16 mouse cellular contexts compared by ENCODE assay signal in the genomic region with DNA sequence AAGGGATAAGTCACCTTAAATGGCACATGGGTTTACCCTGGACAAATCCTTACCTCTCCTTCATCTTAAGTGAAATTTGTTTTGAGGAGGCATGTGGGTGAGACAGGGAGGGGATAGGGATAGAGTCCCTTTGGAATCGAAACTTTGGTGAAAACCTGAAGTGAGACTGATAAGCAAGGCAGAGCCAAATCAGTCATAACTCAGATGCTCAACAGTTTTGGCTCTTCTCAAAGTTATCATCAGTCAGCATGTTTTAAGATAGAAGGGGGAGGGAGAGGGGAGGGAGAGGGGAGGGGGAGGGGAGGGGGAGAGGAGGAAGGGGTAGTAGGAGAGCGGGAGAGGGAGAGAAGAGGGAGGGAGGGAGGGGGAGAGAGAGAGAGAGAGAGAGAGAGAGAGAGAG.
DNase-seq lines count a peak whose midpoint lies in the region; ATAC-seq and TF ChIP-seq lines count a peak whose summit lies in the region.
"Had no signal": no experiment of that assay in that cellular context is flagged by ENCODE, and none has a peak within 500 bp of the region (broad histone marks: within the 10 kb centered on the region; RNA-seq: fewer than 3 reads in every experiment).

No protein-coding gene starts in this region.

- no peak for TF ChIP-seq CTCF in layer of hippocampus, adult 2 months (conservative IDR thresholded peaks at IDR 0.05)

- no peak overlapping the region for H3K4me3 ChIP-seq in heart, embryonic 10.5 days
- no peak overlapping the region for H3K4me3 ChIP-seq in layer of hippocampus, adult 2 months
- no peak overlapping the region for H3K4me3 ChIP-seq in embryonic facial prominence, embryonic 10.5 days
- no peak overlapping the region for H3K4me3 ChIP-seq in neural tube, embryonic 14.5 days (ENCODE audit: low read depth, low read length)
- H3K4me3 ChIP-seq: heart, adult 2 months; limb, embryonic 15.5 days had no signal

- WGBS in heart, embryonic 10.5 days: 24% methylated on average over 1 of the region's 2 CpGs
- WGBS in embryonic facial prominence, embryonic 10.5 days: 69% methylated on average over 2 of the region's 2 CpGs
- WGBS in neural tube, embryonic 14.5 days: 52% methylated on average over 2 of the region's 2 CpGs

- H3K9me3 ChIP-seq in heart, embryonic 10.5 days: no peaks in the 10 kb centered on the region
- no peaks in the 10 kb centered on the region for H3K9me3 ChIP-seq in embryonic facial prominence, embryonic 10.5 days
- H3K9me3 ChIP-seq in neural tube, embryonic 14.5 days (ENCODE audit: control insufficient read depth, low read length): no peaks in the 10 kb centered on the region
- H3K9me3 ChIP-seq: G1E; limb, embryonic 15.5 days; megakaryocyte, embryonic 14.5 days had no signal

- no peak overlapping the region for H3K4me2 ChIP-seq in neural tube, embryonic 14.5 days (ENCODE audit: low read depth, low read length)
- H3K4me2 ChIP-seq: limb, embryonic 15.5 days had no signal

- no peak for DNase-seq in heart, embryonic 10.5 days (ENCODE audit: low spot score)
- DNase-seq in heart, adult 18-20 months: no peak
- no peak for DNase-seq in layer of hippocampus, adult 2 months (ENCODE audit: low spot score in 2 of 2)
- no peak for DNase-seq in layer of hippocampus, postnatal 25 days (ENCODE audit: extremely low spot score in 1 of 2, low spot score in 1 of 2)
- no peak for DNase-seq in embryonic facial prominence, embryonic 10.5 days (ENCODE audit: low spot score)
- DNase-seq in embryo, embryonic 10 days (ENCODE audit: low spot score): no peak
- DNase-seq: cerebellum, adult 11-12 months; cerebellum, postnatal 25 days; right cerebral cortex, adult 18-20 months had no signal

- no peak for ATAC-seq in neural tube, embryonic 14.5 days (ENCODE audit: low read depth)
- ATAC-seq: forebrain, embryonic 14.5 days; midbrain, embryonic 16.5 days had no signal

- H3K27ac ChIP-seq in heart, embryonic 10.5 days: peak overlapping the region; percentile 67; the same call in 1 of the 2 replicates
- peak overlapping the region; percentile 74; the same call in 1 of the 2 replicates for H3K27ac ChIP-seq in layer of hippocampus, adult 2 months
- H3K27ac ChIP-seq in embryonic facial prominence, embryonic 10.5 days (replicated peaks): 0 out of 2 replicates have a peak overlapping the region, but pooled peaks have one; percentile 15
- peak overlapping the region; percentile 74 for H3K27ac ChIP-seq in neural tube, embryonic 14.5 days (ENCODE audit: low read depth, low read length)
- H3K27ac ChIP-seq: heart, adult 2 months; limb, embryonic 15.5 days had no signal

- peaks cover 31% of the 10 kb centered on the region for H3K4me1 ChIP-seq in heart, embryonic 10.5 days
- H3K4me1 ChIP-seq in embryonic facial prominence, embryonic 10.5 days: peaks cover 50% of the 10 kb centered on the region
- peaks cover 29% of the 10 kb centered on the region; the same call in 1 of the 2 replicates for H3K4me1 ChIP-seq in neural tube, embryonic 14.5 days (ENCODE audit: control insufficient read depth, insufficient read depth, low read length)

- H3K36me3 ChIP-seq in heart, embryonic 10.5 days: no peaks in the 10 kb centered on the region
- no peaks in the 10 kb centered on the region for H3K36me3 ChIP-seq in embryonic facial prominence, embryonic 10.5 days (replicated peaks)
- H3K36me3 ChIP-seq in neural tube, embryonic 14.5 days (ENCODE audit: control insufficient read depth, insufficient read depth, low read length): no peaks in the 10 kb centered on the region
- H3K36me3 ChIP-seq: G1E; limb, embryonic 15.5 days had no signal

- H3K27me3 ChIP-seq in heart, embryonic 10.5 days (ENCODE audit: insufficient read depth, poor library complexity, severe bottlenecking): no peaks in the 10 kb centered on the region
- no peaks in the 10 kb centered on the region for H3K27me3 ChIP-seq in embryonic facial prominence, embryonic 10.5 days (replicated peaks; ENCODE audit: low read depth, poor library complexity, severe bottlenecking)
- no peaks in the 10 kb centered on the region for H3K27me3 ChIP-seq in neural tube, embryonic 14.5 days (ENCODE audit: control insufficient read depth, insufficient read depth, low read length)
- H3K27me3 ChIP-seq: limb, embryonic 15.5 days; megakaryocyte, embryonic 14.5 days had no signal

- H3K9ac ChIP-seq in neural tube, embryonic 14.5 days (replicated peaks; ENCODE audit: low read depth, low read length): no peak overlapping the region
- H3K9ac ChIP-seq: limb, embryonic 15.5 days had no signal

Comparison
In these comparisons a context has a peak if more than half of its experiments do, and no peak if none do; other contexts are left out.
1. H3K27ac ChIP-seq: peak in every context shown above with its lines; median percentile 74 in layer of hippocampus, adult 2 months; 74 in neural tube, embryonic 14.5 days; 67 in heart, embryonic 10.5 days; 15 in embryonic facial prominence, embryonic 10.5 days.